Mouse (Mus musculus): ENCODE measurements around the gene Mrps23.

DNA sequence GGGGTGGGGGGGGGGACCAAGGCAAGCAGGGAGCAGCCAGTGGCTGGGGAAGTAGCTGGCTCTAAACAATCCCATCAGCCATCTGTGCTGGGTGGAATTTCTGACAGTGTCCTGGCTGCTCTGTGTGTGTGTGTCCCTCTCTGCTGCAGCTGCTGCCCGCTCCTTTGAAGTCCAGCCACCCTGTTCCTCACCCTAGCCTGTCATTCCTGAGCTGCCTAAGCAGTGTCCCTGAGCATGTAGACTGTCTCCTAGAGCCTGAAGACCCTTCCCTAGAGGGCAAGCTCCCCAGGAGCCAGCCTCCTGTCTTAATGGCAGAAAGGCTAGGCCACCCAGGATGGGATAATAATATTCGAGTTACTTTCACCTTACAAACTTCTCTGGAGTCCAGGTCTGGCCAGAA lies 47.8 kb upstream of the Mrps23 start:
- TF ChIP-seq CTCF (IDR thresholded peaks at IDR 0.05; ENCODE audit: low read depth): no peak
- TF ChIP-seq EP300 (IDR thresholded peaks at IDR 0.05; ENCODE audit: low read depth): no peak

Data from heart, postnatal 0 days (tissue).